Mouse (Mus musculus) lung, postnatal 0 days (tissue): ENCODE results near the gene Snx7.

Source experiments
- CTCF ChIP-seq: IDR thresholded peaks from 2 replicates; pipeline ENCODE4 v1.5.1; 2016; ENCODE audit warnings: antibody characterized with exemption, mild to moderate bottlenecking
- EP300 ChIP-seq: IDR thresholded peaks from 2 replicates; pipeline ENCODE4 v1.6.1; 2016; ENCODE audit warnings: antibody characterized with exemption, mild to moderate bottlenecking, control low read depth

- no peak for TF ChIP-seq CTCF
- TF ChIP-seq EP300 = no peak
Measured at GRCm38 (mm10) chr3:117838020-117838419, 30.7 kb downstream of the Snx7 start.
